Mouse (Mus musculus) small intestine, adult 2 months (tissue): ENCODE measurements around the gene Sptbn4.

ENCODE experiments used
- CTCF ChIP-seq: fragments of 200-500 bp; IDR thresholded peaks from 2 replicates; pipeline ENCODE4 v1.5.1; 2012; ENCODE audit warnings: low read depth, mild to moderate bottlenecking, control low read depth, inconsistent platforms, low read length, moderate library complexity, mixed read lengths; ENCODE audit not compliant: insufficient replicate concordance, insufficient read length; ENCODE audit errors: extremely low read depth
- POLR2A ChIP-seq: fragments of 200-500 bp; IDR thresholded peaks from 2 replicates; pipeline ENCODE4 v1.6.1; 2012; ENCODE audit warnings: low read depth, mild to moderate bottlenecking, control low read depth, inconsistent platforms, low read length, moderate library complexity

DNA sequence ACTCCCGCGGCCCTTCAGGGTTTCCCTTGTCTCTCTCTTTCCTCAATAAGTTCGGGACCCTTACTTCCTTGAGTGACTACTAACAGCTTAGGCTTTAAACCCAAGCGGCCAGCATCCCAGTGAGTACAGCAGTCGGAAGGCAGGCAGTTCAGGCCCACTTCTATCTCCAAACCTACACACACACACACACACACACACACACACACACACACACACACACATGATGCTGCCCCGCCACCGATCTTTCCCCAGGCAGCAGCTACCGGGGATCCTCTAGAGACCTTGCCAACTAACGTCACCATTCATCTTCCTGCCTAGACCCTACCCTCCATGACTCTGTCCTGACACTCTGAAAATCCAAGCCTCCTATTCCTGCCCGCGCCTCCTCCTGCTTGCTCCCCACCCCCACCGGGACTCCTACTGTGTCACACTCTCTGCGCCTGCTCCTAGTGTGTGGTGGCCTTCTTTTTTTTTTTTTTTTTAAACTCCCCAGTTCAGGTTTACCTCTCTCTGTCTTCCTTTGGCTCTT, 40.3 kb upstream of the Sptbn4 start:
- TF ChIP-seq CTCF (no peak), POLR2A (no peak)
